Comparison of ENCODE assay signal across 12 mouse cellular contexts in genomic region chr11:34738945-34739344, GRCm38 (mm10). TPM values are rescaled to one million over a fixed set of nuclear protein-coding genes. Genes with fewer than 3 reads are reported as not detected.
DNase-seq lines count a peak whose midpoint lies in the region; TF ChIP-seq lines count a peak whose summit lies in the region.
"Had no signal": no experiment of that assay in that cellular context is flagged by ENCODE, and none has a peak within 500 bp of the region (broad histone marks: within the 10 kb centered on the region; RNA-seq: fewer than 3 reads in every experiment).

No protein-coding gene starts in this region.

- no peak overlapping the region for H3K9ac ChIP-seq in ES-E14 (ENCODE audit: insufficient read depth, low read depth, low read length, poor library complexity, severe bottlenecking)
- H3K9ac ChIP-seq: embryonic facial prominence, embryonic 13.5 days; liver, embryonic 14.5 days had no signal

- no peaks in the 10 kb centered on the region for H3K36me3 ChIP-seq in ES-E14 (ENCODE audit: control insufficient read depth, insufficient read depth, low read length, poor library complexity, severe bottlenecking)
- H3K36me3 ChIP-seq in embryonic facial prominence, embryonic 10.5 days (replicated peaks), result no peaks in the 10 kb centered on the region
- H3K36me3 ChIP-seq: embryonic facial prominence, embryonic 13.5 days had no signal

- H3K9me3 ChIP-seq in ES-E14 (ENCODE audit: control insufficient read depth, insufficient read depth, low read depth, low read length), result no peaks in the 10 kb centered on the region
- H3K9me3 ChIP-seq in embryonic facial prominence, embryonic 10.5 days, result no peaks in the 10 kb centered on the region
- H3K9me3 ChIP-seq: embryonic facial prominence, embryonic 13.5 days; megakaryocyte, embryonic 14.5 days had no signal

- peak overlapping the region; percentile 66; the same call in 1 of the 2 replicates for H3K27ac ChIP-seq in ES-E14 (ENCODE audit: insufficient read depth, low read depth, low read length, poor library complexity, severe bottlenecking)
- H3K27ac ChIP-seq in embryonic facial prominence, embryonic 10.5 days (replicated peaks), result no peak overlapping the region
- H3K27ac ChIP-seq: embryonic facial prominence, embryonic 13.5 days; liver, embryonic 14.5 days had no signal

- 0 out of 4 replicates have a peak overlapping the region, but pooled peaks of 1 of the 2 experiments have one; percentile 13 for H3K4me3 ChIP-seq in ES-E14 (ENCODE audit: insufficient read depth in 1 of 2, low read depth in 1 of 2, low read length in 2 of 2, poor library complexity in 1 of 2, severe bottlenecking in 1 of 2)
- H3K4me3 ChIP-seq in embryonic facial prominence, embryonic 10.5 days, result no peak overlapping the region
- H3K4me3 ChIP-seq: embryonic facial prominence, embryonic 13.5 days; megakaryocyte, embryonic 14.5 days had no signal

- peaks cover 6 to 12% of the 10 kb centered on the region in 2 experiments; a peak in 3 of 4 replicates for H3K4me1 ChIP-seq in ES-E14 (ENCODE audit: control insufficient read depth in 2 of 2, insufficient read depth in 2 of 2, low read length in 2 of 2, poor library complexity in 1 of 2)
- peaks cover 5% of the 10 kb centered on the region for H3K4me1 ChIP-seq in embryonic facial prominence, embryonic 10.5 days
- H3K4me1 ChIP-seq: embryonic facial prominence, embryonic 13.5 days had no signal

- WGBS in embryonic facial prominence, embryonic 10.5 days, result 9% methylated on average over 1 of the region's 1 CpGs

- in situ Hi-C loops in ES-E14 (cut with MboI; ENCODE audit: low sequenced_read_pairs in 2 of 2, unreplicated experiment in 2 of 2), result no loop called here

- peak; percentile 57 for DNase-seq in layer of hippocampus, adult 11-12 months (ENCODE audit: low spot score)
- no peak for DNase-seq in layer of hippocampus, postnatal 10 days (ENCODE audit: low spot score in 2 of 2)
- peak; percentile 74 for DNase-seq in ES-E14 (ENCODE audit: low read depth, low spot score)
- peak; percentile 19 for DNase-seq in embryonic facial prominence, embryonic 10.5 days (ENCODE audit: low spot score)
- peak; percentile 53 for DNase-seq in mesoderm, embryonic 11.5 days (ENCODE audit: low read depth, low spot score)
- DNase-seq in right cerebral cortex, postnatal 36 days (ENCODE audit: low spot score in 2 of 2), result no peak
- no peak for DNase-seq in lung, postnatal 14 days
- no peak for DNase-seq in cerebellum, adult 8-10 months
- DNase-seq: adrenal gland, postnatal 10 days had no signal

- no peaks in the 10 kb centered on the region for H3K27me3 ChIP-seq in embryonic facial prominence, embryonic 10.5 days (replicated peaks; ENCODE audit: low read depth, poor library complexity, severe bottlenecking)
- H3K27me3 ChIP-seq: embryonic facial prominence, embryonic 13.5 days; megakaryocyte, embryonic 14.5 days had no signal

TF ChIP-seq in ES-E14, 5 proteins besides CTCF, POLR2A, EP300 and RAD21:
- TF ChIP-seq ZNF384 (IDR thresholded peaks at IDR 0.05; ENCODE audit: low read depth, low read length) (peak; percentile 78), HCFC1 (IDR thresholded peaks at IDR 0.05; ENCODE audit: borderline replicate concordance, insufficient read depth, low read length) (no peak), MAFK (IDR thresholded peaks at IDR 0.05; ENCODE audit: insufficient read depth, low read depth, low read length) (no peak)

RNA-seq across cellular contexts. Expression of gene Dock2, which starts 44.7 kb away (rescaled TPM):
- total RNA-seq in layer of hippocampus, postnatal 10 days (2021), result 1 to 10 TPM; 3.3 to 3.5 TPM
- 1.7 and 2.0 TPM in 2 replicates for total RNA-seq in ES-E14 (2012; rRNA removed)
- polyA plus RNA-seq in embryonic facial prominence, embryonic 10.5 days (2016; fragmentation: Nextera tagmentation; extraction: Ambion mirVana), result 0.59 TPM in 2 replicates

Comparison
In these comparisons a context has a peak if more than half of its experiments do, and no peak if none do; other contexts are left out.
1. DNase-seq: peak in layer of hippocampus, adult 11-12 months (single experiment), ES-E14 (single experiment), embryonic facial prominence, embryonic 10.5 days (single experiment) and mesoderm, embryonic 11.5 days (single experiment); none in layer of hippocampus, postnatal 10 days (0 of 2), right cerebral cortex, postnatal 36 days (0 of 2), lung, postnatal 14 days (single experiment) and cerebellum, adult 8-10 months (single experiment).